Mouse (Mus musculus): ENCODE measurements at regions not wholly inside any gene's neighbourhood (a gene's known extent, or its start where the extent isn't known, plus 50 kb on each side); places are given as distances from the start of the nearest gene placed in this dataset.
A peak's percentile ranks its signal among the peaks of the same experiment; 100 is the strongest.

- no peak for DNase-seq
Measured at GRCm38 (mm10) chr6:49999365-49999764, 110.7 kb upstream of the Mpp6 start.

GRCm38 (mm10) chr6:50008074-50008473, 102.0 kb upstream of the Mpp6 start:
- no peak for DNase-seq

- DNase-seq, result no peak
Measured at GRCm38 (mm10) chr6:50008869-50009268, 101.2 kb upstream of the Mpp6 start.

GRCm38 (mm10) chr6:50009339-50009738, 100.7 kb upstream of the Mpp6 start:
- peak; percentile 44 for DNase-seq

GRCm38 (mm10) chr6:50009856-50010255, 100.2 kb upstream of the Mpp6 start:
- no peak for DNase-seq

GRCm38 (mm10) chr6:50011071-50011470, 99.0 kb upstream of the Mpp6 start:
- DNase-seq, result no peak

GRCm38 (mm10) chr6:50011746-50012453, 98.1 kb upstream of the Mpp6 start:
- no peak for DNase-seq

- DNase-seq, result no peak
Measured at GRCm38 (mm10) chr6:50013067-50013466, 97.0 kb upstream of the Mpp6 start.

- DNase-seq, result no peak
Measured at GRCm38 (mm10) chr6:50013842-50014241, 96.2 kb upstream of the Mpp6 start.

- DNase-seq, result no peak
Measured at GRCm38 (mm10) chr6:50027981-50028380, 82.1 kb upstream of the Mpp6 start.

GRCm38 (mm10) chr6:50029895-50030515, 80.0 kb upstream of the Mpp6 start:
- no peak for DNase-seq

- DNase-seq, result no peak
Measured at GRCm38 (mm10) chr6:50031356-50031755, 78.7 kb upstream of the Mpp6 start.

GRCm38 (mm10) chr6:50032894-50033595, 77.0 kb upstream of the Mpp6 start:
- no peak for DNase-seq

- no peak for DNase-seq
Measured at GRCm38 (mm10) chr6:50037614-50038013, 72.4 kb upstream of the Mpp6 start.

GRCm38 (mm10) chr6:50038369-50038768, 71.7 kb upstream of the Mpp6 start:
- DNase-seq, result no peak

GRCm38 (mm10) chr6:50041044-50041443, 69.0 kb upstream of the Mpp6 start:
- DNase-seq, result no peak

GRCm38 (mm10) chr6:50042127-50042526, 67.9 kb upstream of the Mpp6 start:
- DNase-seq, result peak; percentile 37

- no peak for DNase-seq
Measured at GRCm38 (mm10) chr6:50044165-50044564, 65.9 kb upstream of the Mpp6 start.

GRCm38 (mm10) chr6:50046721-50047120, 63.3 kb upstream of the Mpp6 start:
- peak; percentile 26 for DNase-seq

- DNase-seq, result no peak
Measured at GRCm38 (mm10) chr6:50052416-50052815, 57.6 kb upstream of the Mpp6 start.

- peak; percentile 21 for DNase-seq
Measured at GRCm38 (mm10) chr6:50053086-50053485, 57.0 kb upstream of the Mpp6 start.

- DNase-seq, result no peak
Measured at GRCm38 (mm10) chr6:50054233-50054632, 55.8 kb upstream of the Mpp6 start.

- no peak for DNase-seq
Measured at GRCm38 (mm10) chr6:50058596-50058995, 51.4 kb upstream of the Mpp6 start.

GRCm38 (mm10) chr6:50059917-50060316, 50.1 kb upstream of the Mpp6 start:
- DNase-seq, result no peak
